Mouse (Mus musculus): ENCODE data around the gene Arid3a. TPM values are rescaled to one million over a fixed set of nuclear protein-coding genes. Genes with fewer than 3 reads are reported as not detected.
A peak's percentile ranks its signal among the peaks of the same experiment; 100 is the strongest.

The Arid3a gene
- total and polyA plus RNA-seq, 3 experiments = 11.8 to 17.2 TPM; not detected in 1

- Histone ChIP-seq H3K27ac (ENCODE audit: control insufficient read depth, low read depth, low read length) (peak overlapping the region; percentile 3), H3K36me3 (ENCODE audit: control insufficient read depth in 1 of 2, insufficient read depth in 2 of 2, low read length in 2 of 2) (peaks cover 0 to 5% of the 10 kb centered on the region in 2 experiments; a peak in 2 of 4 replicates), H3K4me1 (ENCODE audit: control insufficient read depth in 1 of 2, insufficient read depth in 2 of 2, low read length in 2 of 2) (peaks cover 0 to 16% of the 10 kb centered on the region in 2 experiments; a peak in 2 of 4 replicates), H3K4me3 (ENCODE audit: control insufficient read depth in 1 of 2, insufficient read depth in 1 of 2, low read depth in 2 of 2, low read length in 2 of 2) (peak overlapping the region; percentile 69 to 85), H3K9me3 (replicated peaks; ENCODE audit: insufficient read depth, low read length) (no peaks in the 10 kb centered on the region), H3K79me2 (ENCODE audit: control insufficient read depth, insufficient read depth, low read length, poor library complexity) (peaks cover 10% of the 10 kb centered on the region), H3K27me3 (ENCODE audit: control insufficient read depth in 1 of 2, insufficient read depth in 2 of 2, low read length in 2 of 2) (no peaks in the 10 kb centered on the region), H3K9ac (ENCODE audit: control insufficient read depth, low read depth, low read length, poor library complexity, severe bottlenecking) (peak overlapping the region; percentile 74)
- TF ChIP-seq MAX (IDR thresholded peaks at IDR 0.05; ENCODE audit: low read length) (no peak), MAFK (IDR thresholded peaks at IDR 0.05; ENCODE audit: borderline replicate concordance, low read depth, low read length) (no peak), SMC3 (IDR thresholded peaks at IDR 0.05; ENCODE audit: low read depth, low read length) (no peak), MYC (IDR thresholded peaks at IDR 0.05; ENCODE audit: low read depth, low read length) (no peak), NELFE (IDR thresholded peaks at IDR 0.05; ENCODE audit: low read depth, low read length) (no peak), ETS1 (IDR thresholded peaks at IDR 0.05; ENCODE audit: low read depth, low read length) (no peak), TBP (IDR thresholded peaks at IDR 0.05; ENCODE audit: low read depth, low read length) (peak; percentile 8; the same call in 1 of the 2 replicates), UBTF (IDR thresholded peaks at IDR 0.05; ENCODE audit: borderline replicate concordance, insufficient read depth, low read depth, low read length) (0 out of 2 replicates have a peak, but pooled peaks have one; percentile 61), GATA1 (IDR thresholded peaks at IDR 0.05; ENCODE audit: low read depth, low read length) (no peak), MXI1 (IDR thresholded peaks at IDR 0.05; ENCODE audit: low read depth, low read length) (no peak), USF2 (IDR thresholded peaks at IDR 0.05; ENCODE audit: borderline replicate concordance in 1 of 2, insufficient read depth in 1 of 2, low read depth in 1 of 2, low read length in 2 of 2) (no peak), RAD21 (IDR thresholded peaks at IDR 0.05; ENCODE audit: low read depth, low read length) (no peak), POLR2AphosphoS2 (IDR thresholded peaks at IDR 0.05; ENCODE audit: low read length) (no peak), MAZ (IDR thresholded peaks at IDR 0.05; ENCODE audit: low read depth, low read length) (no peak), E2F4 (IDR thresholded peaks at IDR 0.05; ENCODE audit: borderline replicate concordance, low read depth, low read length) (no peak), ZKSCAN1 (IDR thresholded peaks at IDR 0.05; ENCODE audit: low read depth, low read length) (no peak), HCFC1 (IDR thresholded peaks at IDR 0.05; ENCODE audit: low read depth, low read length) (no peak), ZC3H11A (IDR thresholded peaks at IDR 0.05; ENCODE audit: low read depth, low read length) (no peak), RCOR1 (IDR thresholded peaks at IDR 0.05; ENCODE audit: low read depth, low read length) (no peak), CTCF (IDR thresholded peaks at IDR 0.05 in 2 of 3, conservative IDR thresholded peaks at IDR 0.05 in 1 of 3; ENCODE audit: control insufficient read depth in 1 of 3, insufficient read depth in 1 of 3, low read depth in 2 of 3, low read length in 3 of 3, poor library complexity in 1 of 3, severe bottlenecking in 1 of 3) (no peak), ZMIZ1 (IDR thresholded peaks at IDR 0.05; ENCODE audit: low read depth, low read length) (no peak), MEF2A (IDR thresholded peaks at IDR 0.05; ENCODE audit: extremely low read depth, insufficient replicate concordance, low read depth, low read length, poor library complexity, severe bottlenecking) (no peak), TAL1 (IDR thresholded peaks at IDR 0.05; ENCODE audit: low read length) (no peak), KAT2A (conservative IDR thresholded peaks at IDR 0.05; ENCODE audit: low read depth, low read length) (no peak), SIN3A (IDR thresholded peaks at IDR 0.05; ENCODE audit: low read length) (no peak), POLR2A (IDR thresholded peaks at IDR 0.05; ENCODE audit: control insufficient read depth in 1 of 2, insufficient read depth in 1 of 2, low read depth in 1 of 2, low read length in 2 of 2, poor library complexity in 1 of 2) (0 out of 4 replicates have a peak, but pooled peaks of 1 of the 2 experiments have one; percentile 29)
- peak; percentile 65 for DNase-seq (ENCODE audit: low read depth, low spot score)
Measured at GRCm38 (mm10) chr10:79987771-79988505, 61.1 kb downstream of the Arid3a start.
